Mouse (Mus musculus) hindbrain, embryonic 16.5 days (tissue): Measurements from ENCODE around the gene Txnrd2. TPM values are rescaled to one million over a fixed set of nuclear protein-coding genes. Genes with fewer than 3 reads are reported as not detected.

Experiments
- ATAC-seq: fragments of 200-750 bp; cut with Nextera tagmentation; 2 replicates; pipeline ENCODE4 v1.8.0; 2017; ENCODE audit warnings: moderate TSS enrichment, moderate library complexity
- H3K27ac ChIP-seq: fragments of 300-500 bp; sonication (generic); 2 replicates; pipeline ENCODE4 v1.5.1; 2014; ENCODE audit warnings: low read depth, mild to moderate bottlenecking, control low read depth, low read length, moderate library complexity
- H3K27me3 ChIP-seq: fragments of 300-500 bp; sonication (generic); replicated peaks from 2 replicates; pipeline ENCODE4 v1.6.1; 2014; ENCODE audit warnings: low read length; ENCODE audit not compliant: control insufficient read depth, insufficient read depth
- H3K36me3 ChIP-seq: fragments of 300-500 bp; sonication (generic); 2 replicates; pipeline ENCODE4 v1.6.1; 2014; ENCODE audit warnings: mild to moderate bottlenecking, low read length, moderate library complexity, mixed read lengths; ENCODE audit not compliant: control insufficient read depth, insufficient read depth
- H3K4me1 ChIP-seq: fragments of 300-500 bp; sonication (generic); 2 replicates; pipeline ENCODE4 v1.6.1; 2014; ENCODE audit warnings: low read depth, low read length; ENCODE audit not compliant: control insufficient read depth, insufficient read depth
- H3K4me2 ChIP-seq: fragments of 300-500 bp; sonication (generic); 2 replicates; pipeline ENCODE4 v1.6.1; 2014; ENCODE audit warnings: mild to moderate bottlenecking, low read length, control low read depth, moderate library complexity
- H3K4me3 ChIP-seq: fragments of 300-500 bp; sonication (generic); 2 replicates; pipeline ENCODE4 v1.5.1; 2014; ENCODE audit warnings: mild to moderate bottlenecking, low read length, control low read depth, moderate library complexity
- H3K9ac ChIP-seq: fragments of 300-500 bp; sonication (generic); 2 replicates; pipeline ENCODE4 v1.6.1; 2014; ENCODE audit warnings: low read depth, mild to moderate bottlenecking, control low read depth, low read length, moderate library complexity
- H3K9me3 ChIP-seq: fragments of 300-500 bp; sonication (generic); 2 replicates; pipeline ENCODE4 v1.6.1; 2014; ENCODE audit warnings: mild to moderate bottlenecking, low read length, moderate library complexity; ENCODE audit not compliant: control insufficient read depth
- WGBS: fragments of 180-500 bp; shearing (Covaris S2); extraction: QIAGEN DNeasy Blood & Tissue Kit; methylation state at CpG from one replicate; pipeline ENCODE4 v1.1.7; 2014; 5-methylcytosine and 5-hydroxymethylcytosine counted together
- polyA plus RNA-seq: library from polyadenylated mRNA; unstranded; fragments of >200 nt; fragmentation: Nextera tagmentation; extraction: Ambion mirVana; gene quantifications from 2 replicates; pipeline ENCODE4 v1.2.1, GENCODE M21; 2015

The Txnrd2 gene
- polyA plus RNA-seq, 1 experiment from 2014 or later: 40.6 TPM

DNA sequence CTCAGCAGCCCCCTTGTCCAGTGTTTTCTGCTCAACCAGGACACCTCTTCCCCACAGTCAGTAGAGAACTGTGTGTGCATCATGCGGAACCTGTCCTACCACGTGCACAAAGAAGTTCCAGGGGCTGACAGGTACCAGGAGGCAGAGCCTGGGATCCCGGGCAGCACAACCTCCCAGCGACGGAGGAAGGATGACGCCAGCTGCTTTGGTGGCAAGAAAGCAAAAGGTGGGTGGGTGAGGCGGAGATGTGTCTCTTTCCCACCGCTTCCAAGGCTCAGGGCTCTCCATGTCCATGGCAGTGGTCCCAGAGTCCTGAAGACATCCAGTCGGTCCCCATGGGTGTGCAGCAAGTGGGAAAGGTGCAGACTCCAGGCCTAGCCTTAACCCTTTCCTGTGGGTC, 26.2 kb upstream of the Txnrd2 start:
- Histone ChIP-seq H3K36me3 (peaks cover 56% of the 10 kb centered on the region), H3K4me1 (peaks cover 33% of the 10 kb centered on the region), H3K4me2 (no peak overlapping the region; the same call in 1 of the 2 replicates), H3K9me3 (no peaks in the 10 kb centered on the region), H3K27ac (peak overlapping the region; percentile 69), H3K27me3 (no peaks in the 10 kb centered on the region), H3K4me3 (no peak overlapping the region), H3K9ac (0 out of 2 replicates have a peak overlapping the region, but pooled peaks have one; percentile 32)
- no peak for ATAC-seq
- WGBS: 42% methylated on average over 9 of the region's 9 CpGs

- Histone ChIP-seq H3K36me3 (peaks cover 61% of the 10 kb centered on the region), H3K9ac (no peak overlapping the region), H3K4me1 (peaks cover 29% of the 10 kb centered on the region), H3K4me3 (no peak overlapping the region), H3K27ac (peak overlapping the region; percentile 69), H3K4me2 (no peak overlapping the region; the same call in 1 of the 2 replicates), H3K9me3 (no peaks in the 10 kb centered on the region), H3K27me3 (no peaks in the 10 kb centered on the region)
- 10% methylated on average over 5 of the region's 7 CpGs for WGBS
- ATAC-seq: peak; percentile 89
Measured at GRCm38 (mm10) chr16:18400472-18401216, 25.5 kb upstream of the Txnrd2 start.

- Histone ChIP-seq H3K4me2 (no peak overlapping the region), H3K4me1 (peaks cover 27% of the 10 kb centered on the region), H3K4me3 (no peak overlapping the region), H3K27me3 (no peaks in the 10 kb centered on the region), H3K9me3 (no peaks in the 10 kb centered on the region), H3K36me3 (peaks cover 53% of the 10 kb centered on the region), H3K27ac (no peak overlapping the region), H3K9ac (no peak overlapping the region)
- no peak for ATAC-seq
- 92% methylated on average over 12 of the region's 12 CpGs for WGBS
Measured at GRCm38 (mm10) chr16:18403285-18403684, 22.9 kb upstream of the Txnrd2 start.

DNA sequence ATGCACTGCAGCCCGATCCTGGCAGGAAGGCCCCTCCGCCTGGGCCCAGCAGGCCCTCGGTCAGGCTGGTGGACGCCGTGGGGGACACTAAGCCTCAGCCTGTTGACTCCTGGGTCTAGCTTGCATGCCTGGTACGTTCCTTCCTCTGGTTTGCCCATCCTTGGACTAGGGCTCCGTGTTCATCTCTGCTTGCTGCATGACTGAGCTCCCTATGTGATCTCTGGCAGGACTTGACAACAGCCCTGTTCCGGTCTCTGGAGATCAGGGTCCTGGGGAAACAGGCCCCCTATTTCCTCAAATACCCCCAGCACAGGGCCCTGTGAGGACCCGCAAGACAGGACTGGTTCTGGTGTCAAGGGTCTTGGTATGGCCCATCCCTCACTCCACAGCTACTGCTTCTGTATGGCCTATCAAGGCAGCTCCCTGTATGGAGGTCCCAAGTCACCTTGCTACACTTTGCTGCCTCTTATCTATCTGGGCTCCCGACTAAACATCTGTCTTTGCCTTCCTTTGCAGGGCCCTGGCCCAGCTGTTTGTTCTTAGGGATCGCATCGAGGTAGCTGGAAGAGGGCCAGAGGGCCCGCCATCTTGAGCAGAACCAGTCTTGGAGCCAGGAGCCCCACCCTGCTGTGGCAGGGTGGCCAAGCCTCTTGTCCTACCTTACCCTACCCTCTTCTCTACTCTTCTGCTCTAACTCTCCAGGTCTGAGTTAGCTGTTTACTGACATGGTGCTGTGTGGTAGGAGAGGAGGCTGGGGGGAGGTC, 20.9 kb upstream of the Txnrd2 start:
- Histone ChIP-seq H3K36me3 (peaks cover 46% of the 10 kb centered on the region), H3K9me3 (no peaks in the 10 kb centered on the region), H3K27me3 (no peaks in the 10 kb centered on the region), H3K4me1 (peaks cover 26% of the 10 kb centered on the region), H3K4me3 (no peak overlapping the region), H3K27ac (0 out of 2 replicates have a peak overlapping the region, but pooled peaks have one; percentile 64), H3K9ac (no peak overlapping the region), H3K4me2 (no peak overlapping the region)
- ATAC-seq: no peak
- WGBS: 76% methylated on average over 13 of the region's 13 CpGs

GRCm38 (mm10) chr16:18405876-18406275, 20.3 kb upstream of the Txnrd2 start:
- no peak overlapping the region for H3K4me2 ChIP-seq
- H3K9ac ChIP-seq: no peak overlapping the region
- H3K4me3 ChIP-seq: no peak overlapping the region
- H3K4me1 ChIP-seq: peaks cover 20% of the 10 kb centered on the region
- WGBS: 55% methylated on average over 2 of the region's 2 CpGs
- H3K27ac ChIP-seq: peak overlapping the region; percentile 64; the same call in 1 of the 2 replicates
- ATAC-seq: no peak
- no peaks in the 10 kb centered on the region for H3K27me3 ChIP-seq
- no peaks in the 10 kb centered on the region for H3K9me3 ChIP-seq
- H3K36me3 ChIP-seq: peaks cover 48% of the 10 kb centered on the region

DNA sequence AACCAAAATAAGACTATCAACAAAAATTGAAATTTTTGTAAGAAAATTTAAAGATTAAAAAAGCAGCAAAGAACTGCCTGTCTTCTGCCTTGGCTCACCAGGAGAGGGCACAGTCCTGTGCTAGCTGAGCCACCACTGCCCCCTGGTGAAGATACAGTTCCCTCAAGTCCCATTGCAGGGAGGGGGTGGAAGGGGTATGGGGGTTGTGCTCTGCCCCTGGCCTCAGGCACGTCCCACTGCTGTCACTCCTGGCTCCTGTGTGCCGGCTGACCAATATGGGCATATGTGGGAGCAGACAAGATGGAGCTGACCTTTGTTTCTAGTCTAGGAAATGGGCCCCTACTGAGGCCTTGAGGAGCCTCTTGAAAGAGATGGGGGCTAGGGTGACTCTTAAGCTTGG, 19.9 kb upstream of the Txnrd2 start:
- no peak overlapping the region for H3K9ac ChIP-seq

DNA sequence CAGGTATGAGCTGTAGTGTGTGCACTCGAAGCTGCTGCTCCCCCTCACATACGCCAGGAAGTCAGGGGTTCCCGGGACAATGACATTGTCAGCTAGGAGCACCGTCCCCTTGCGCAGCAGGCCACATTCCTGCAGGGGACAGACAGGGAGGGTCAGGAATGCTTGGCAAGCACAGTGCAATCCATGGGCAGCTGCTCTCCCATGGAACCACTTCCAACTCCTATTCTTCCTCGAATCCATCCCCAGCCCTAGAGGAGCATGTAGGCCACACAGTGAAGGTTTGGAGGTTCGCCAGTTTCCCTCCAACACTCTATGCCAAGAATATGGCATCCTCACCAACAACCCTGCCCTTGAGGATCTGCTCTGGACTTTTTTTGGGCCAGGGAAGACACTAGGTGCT, 18.3 kb upstream of the Txnrd2 start:
- H3K4me2 ChIP-seq: no peak overlapping the region
- H3K27me3 ChIP-seq: no peaks in the 10 kb centered on the region
- no peaks in the 10 kb centered on the region for H3K9me3 ChIP-seq
- 43% methylated on average over 7 of the region's 7 CpGs for WGBS
- peaks cover 32% of the 10 kb centered on the region for H3K36me3 ChIP-seq
- H3K4me3 ChIP-seq: no peak overlapping the region
- peaks cover 24% of the 10 kb centered on the region; the same call in 1 of the 2 replicates for H3K4me1 ChIP-seq
- no peak overlapping the region; the same call in 1 of the 2 replicates for H3K9ac ChIP-seq
- peak; percentile 15; the same call in 1 of the 2 replicates for ATAC-seq
- peak overlapping the region; percentile 34; the same call in 1 of the 2 replicates for H3K27ac ChIP-seq

More for the DNA sequence above, 19.9 kb upstream of the Txnrd2 start:
- WGBS: 0% methylated on average over 2 of the region's 2 CpGs
- Histone ChIP-seq H3K36me3 (peaks cover 47% of the 10 kb centered on the region), H3K4me1 (peaks cover 18% of the 10 kb centered on the region), H3K4me3 (no peak overlapping the region), H3K27me3 (no peaks in the 10 kb centered on the region), H3K27ac (no peak overlapping the region), H3K9me3 (no peaks in the 10 kb centered on the region), H3K4me2 (no peak overlapping the region)
- peak; percentile 41; the same call in 1 of the 2 replicates for ATAC-seq

GRCm38 (mm10) chr16:18409776-18410175, 16.4 kb upstream of the Txnrd2 start:
- Histone ChIP-seq H3K27ac (no peak overlapping the region; the same call in 1 of the 2 replicates), H3K36me3 (peaks cover 16% of the 10 kb centered on the region), H3K4me3 (no peak overlapping the region), H3K9ac (no peak overlapping the region), H3K4me2 (no peak overlapping the region), H3K4me1 (peaks cover 24% of the 10 kb centered on the region; the same call in 1 of the 2 replicates), H3K27me3 (no peaks in the 10 kb centered on the region), H3K9me3 (no peaks in the 10 kb centered on the region)
- 66% methylated on average over 4 of the region's 4 CpGs for WGBS
- ATAC-seq: no peak

DNA sequence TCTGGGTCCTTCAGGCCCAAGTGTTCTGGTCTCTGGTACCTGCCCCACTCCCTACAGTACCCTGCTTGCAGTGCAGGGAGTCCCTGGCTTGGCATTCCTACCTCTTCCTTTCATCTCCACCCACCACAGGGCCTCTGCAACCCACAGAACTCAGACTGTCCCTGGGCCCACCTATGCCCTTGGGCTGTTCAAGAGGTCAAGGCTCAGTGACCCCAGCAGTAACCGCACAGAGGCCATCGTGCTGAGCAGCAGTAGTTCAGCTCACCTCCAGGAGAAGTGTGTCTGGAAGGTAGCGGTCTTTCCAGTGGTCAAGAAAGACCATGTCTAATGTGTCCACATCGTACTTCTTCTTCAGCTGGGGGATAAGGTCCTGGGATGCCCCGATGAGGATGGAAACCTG, 15.8 kb upstream of the Txnrd2 start:
- H3K27me3 ChIP-seq: no peaks in the 10 kb centered on the region
- ATAC-seq: no peak
- H3K4me2 ChIP-seq: no peak overlapping the region
- WGBS: 82% methylated on average over 5 of the region's 5 CpGs
- no peak overlapping the region for H3K4me3 ChIP-seq
- H3K36me3 ChIP-seq: peaks cover 14% of the 10 kb centered on the region
- H3K9ac ChIP-seq: no peak overlapping the region
- no peaks in the 10 kb centered on the region for H3K9me3 ChIP-seq
- peaks cover 24% of the 10 kb centered on the region; the same call in 1 of the 2 replicates for H3K4me1 ChIP-seq
- H3K27ac ChIP-seq: no peak overlapping the region
